Mouse (Mus musculus): ENCODE data around the gene Lrrd1. TPM values are rescaled to one million over a fixed set of nuclear protein-coding genes. Genes with fewer than 3 reads are reported as not detected.
A peak's percentile ranks its signal among the peaks of the same experiment; 100 is the strongest.
"Not testable (repeated sequence)": the region's sequence is repeated elsewhere in the genome, so short reads cannot be mapped to it uniquely, and the experiment has no call there.

Lrrd1 gene
- total RNA-seq (2021), result under 1 TPM; 0.20 to 0.23 TPM

DNA sequence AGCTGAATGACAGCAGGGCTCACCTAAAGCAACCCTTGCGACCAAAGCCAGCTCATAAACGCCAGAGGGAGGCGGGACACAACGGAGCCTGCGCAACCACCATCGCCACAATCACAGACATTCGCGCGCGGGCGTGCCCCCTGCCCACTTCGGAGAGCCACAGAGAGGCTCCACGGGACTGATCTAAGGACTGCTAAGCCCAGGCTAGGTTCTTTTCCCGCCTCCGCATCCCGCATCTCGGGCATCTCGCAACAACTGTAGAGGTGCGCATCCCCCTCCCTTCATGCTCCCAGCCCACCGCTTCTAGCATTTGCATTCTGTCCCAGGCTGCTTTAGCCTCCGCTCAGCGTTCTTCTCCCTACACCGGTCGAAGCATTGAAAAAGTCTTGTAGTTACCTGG, at the start of gene Lrrd1:
Lrrd1 (plus strand) TSS at position 148 of the 400 bp plus-strand sequence.
- peak in 1 of 2 experiments; percentile 17 for DNase-seq (ENCODE audit: extremely low spot score in 1 of 2, low spot score in 1 of 2)

DNA sequence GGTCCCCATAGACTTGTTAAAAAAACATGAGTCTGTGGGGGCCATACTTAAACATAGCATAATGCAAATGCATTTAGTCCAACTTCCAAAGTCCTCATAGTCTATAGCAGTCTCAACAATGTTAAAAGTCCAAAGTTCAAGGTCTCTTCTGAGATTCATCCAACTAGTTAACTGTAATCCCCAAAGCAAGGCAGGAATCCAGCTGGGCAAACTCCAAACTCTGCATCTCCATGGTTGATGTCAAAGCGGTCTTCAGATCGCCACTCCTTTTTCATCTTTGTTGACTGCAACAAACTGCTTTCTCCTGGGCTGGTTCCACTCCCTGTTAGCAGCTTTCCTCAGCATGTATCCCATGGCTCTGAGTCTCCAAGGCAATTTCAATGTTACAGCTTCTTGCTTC, 47.9 kb upstream of the Lrrd1 start:
- DNase-seq (ENCODE audit: extremely low spot score in 1 of 2, low spot score in 1 of 2), result not testable (repeated sequence)

DNA sequence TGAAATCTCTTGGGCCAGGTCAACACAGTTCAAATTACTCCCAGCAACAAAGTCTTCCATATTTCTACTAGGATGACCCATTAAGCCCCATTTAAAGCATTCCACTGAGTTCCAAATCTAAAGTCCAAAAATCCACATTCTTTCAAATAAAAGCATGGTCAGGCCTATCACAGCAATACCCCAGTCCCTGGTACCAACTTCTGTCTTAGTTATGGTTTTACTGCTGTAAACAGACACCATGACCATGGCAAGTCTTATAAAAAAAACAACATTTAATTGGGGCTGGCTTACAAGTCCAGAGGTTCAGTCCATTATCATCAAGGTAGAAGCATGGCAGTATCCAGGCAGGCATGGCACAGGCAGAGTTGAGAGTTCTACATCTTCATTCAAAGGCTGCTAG, 46.3 kb upstream of the Lrrd1 start:
- not testable (repeated sequence) for DNase-seq (ENCODE audit: extremely low spot score in 1 of 2, low spot score in 1 of 2)

DNA sequence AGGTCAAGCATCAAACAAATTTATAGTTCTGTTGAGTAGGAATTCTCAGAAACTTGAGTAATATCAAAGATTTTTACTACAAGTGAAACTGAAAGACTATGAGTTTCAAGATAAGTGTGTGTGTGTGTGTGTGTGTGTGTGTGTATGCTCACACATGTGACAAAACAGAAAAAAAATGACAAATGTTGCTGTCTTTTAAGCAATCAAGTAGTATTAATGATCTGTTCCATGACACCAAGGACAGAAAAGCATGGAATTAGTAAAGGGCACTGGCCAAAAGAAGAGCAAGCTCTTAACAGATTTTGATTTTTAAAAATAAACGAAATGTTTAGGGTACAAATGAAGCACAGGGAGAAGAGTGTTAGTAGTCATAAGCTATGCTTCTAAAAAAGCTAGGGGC, 44.9 kb upstream of the Lrrd1 start:
- DNase-seq (ENCODE audit: extremely low spot score in 1 of 2, low spot score in 1 of 2), result no peak

GRCm38 (mm10) chr5:3800881-3801280, 44.1 kb upstream of the Lrrd1 start:
- no peak for DNase-seq (ENCODE audit: extremely low spot score in 1 of 2, low spot score in 1 of 2)

- no peak for DNase-seq (ENCODE audit: extremely low spot score in 1 of 2, low spot score in 1 of 2)
Observed at GRCm38 (mm10) chr5:3801672-3802432, 43.1 kb upstream of the Lrrd1 start.

- DNase-seq (ENCODE audit: extremely low spot score in 1 of 2, low spot score in 1 of 2), result peak; percentile 85 to 88
Observed at GRCm38 (mm10) chr5:3802433-3803291, 42.3 kb upstream of the Lrrd1 start, which contains the start of the genes Ankib1 and Krit1. Gene Ankib1 (minus strand): TSS chr5:3802925. Gene Krit1 (plus strand): TSS chr5:3803184.

GRCm38 (mm10) chr5:3803292-3804165, 41.4 kb upstream of the Lrrd1 start:
- DNase-seq (ENCODE audit: extremely low spot score in 1 of 2, low spot score in 1 of 2), result no peak

- no peak for DNase-seq (ENCODE audit: extremely low spot score in 1 of 2, low spot score in 1 of 2)
Observed at GRCm38 (mm10) chr5:3808472-3808871, 36.5 kb upstream of the Lrrd1 start.

DNA sequence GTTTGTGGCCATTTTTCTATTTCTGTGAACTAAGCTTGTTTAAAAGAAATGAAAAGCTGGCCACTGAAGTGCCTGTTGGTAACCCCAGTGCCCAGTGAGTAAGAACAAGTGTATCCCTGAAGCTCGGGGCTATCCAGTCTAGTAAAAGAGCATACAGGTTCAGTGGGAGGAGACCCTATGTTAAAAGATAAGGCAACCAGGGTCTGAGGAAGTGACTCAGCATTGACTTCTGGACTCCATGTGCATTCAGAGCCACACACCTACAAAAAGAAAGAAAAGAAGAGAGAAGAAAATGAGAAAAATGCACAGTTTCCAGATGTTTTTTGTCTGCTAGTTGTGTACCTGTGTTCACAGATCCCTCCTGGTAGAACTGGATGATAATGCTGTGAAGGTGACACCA, 10.9 kb upstream of the Lrrd1 start:
- no peak for DNase-seq (ENCODE audit: extremely low spot score in 1 of 2, low spot score in 1 of 2)

DNA sequence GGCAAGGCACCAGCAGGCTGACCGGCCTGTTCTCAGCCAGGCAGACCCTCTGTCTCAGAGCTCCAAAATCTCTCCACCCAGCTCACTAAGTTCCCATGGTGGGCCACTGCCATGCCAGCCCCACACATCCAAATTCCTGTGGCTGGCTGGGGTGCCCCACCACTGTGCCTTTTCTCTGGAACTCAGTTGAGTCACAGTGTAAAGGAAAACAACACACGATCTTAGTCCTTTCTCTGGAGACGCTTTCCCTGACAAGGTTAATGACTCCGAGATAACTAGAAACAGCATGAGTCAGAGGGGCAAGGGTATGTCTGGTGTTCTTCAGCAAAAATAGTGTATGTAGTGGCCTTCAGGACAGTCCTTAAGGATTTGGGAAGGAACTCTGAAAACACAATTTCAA, 25.2 kb downstream of the Lrrd1 start:
- DNase-seq (ENCODE audit: extremely low spot score in 1 of 2, low spot score in 1 of 2), result no peak

DNA sequence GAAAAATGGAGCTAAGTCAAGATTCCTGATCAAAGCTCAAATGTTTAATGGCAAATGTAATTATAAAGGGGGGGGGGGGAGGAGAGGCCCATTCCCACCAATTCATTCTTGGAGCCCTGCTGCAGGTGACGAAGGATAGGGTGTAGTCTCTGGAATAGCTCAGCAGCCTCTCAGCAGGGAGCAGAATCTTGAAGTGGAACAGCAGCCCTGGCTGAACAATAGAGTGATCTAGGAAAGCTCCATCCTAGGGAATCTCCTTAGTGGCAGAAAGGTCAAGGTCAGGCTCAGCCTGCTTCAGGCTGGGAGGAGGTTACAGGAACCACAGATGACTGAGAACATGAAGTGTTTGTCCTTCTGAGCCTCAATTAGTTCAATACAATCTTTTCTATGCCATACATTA, 27.4 kb downstream of the Lrrd1 start:
- DNase-seq (ENCODE audit: extremely low spot score in 1 of 2, low spot score in 1 of 2), result no peak

GRCm38 (mm10) chr5:3873485-3873884, 28.5 kb downstream of the Lrrd1 start:
- DNase-seq (ENCODE audit: extremely low spot score in 1 of 2, low spot score in 1 of 2), result no peak

GRCm38 (mm10) chr5:3886862-3887261, 41.9 kb downstream of the Lrrd1 start:
- DNase-seq (ENCODE audit: extremely low spot score in 1 of 2, low spot score in 1 of 2), result not testable (repeated sequence)

DNA sequence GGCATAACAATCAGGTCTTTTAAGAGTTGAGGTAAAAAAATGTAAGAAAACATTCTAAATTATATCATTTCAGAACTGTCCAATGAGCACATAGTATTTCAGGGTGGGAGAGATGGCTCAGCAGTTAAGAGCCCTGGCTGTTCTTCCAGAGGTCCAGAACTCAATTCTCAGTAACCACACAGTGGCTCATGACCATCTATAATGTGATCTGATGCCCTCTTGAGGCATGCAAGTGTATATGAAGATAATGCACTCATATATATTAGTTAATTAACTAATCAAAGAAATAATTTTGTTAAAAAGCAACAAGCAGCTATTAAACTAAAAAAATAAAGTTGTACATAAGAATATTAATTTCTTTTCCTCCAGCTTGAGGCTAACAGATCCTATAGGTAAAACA, 44.2 kb downstream of the Lrrd1 start:
- DNase-seq (ENCODE audit: extremely low spot score in 1 of 2, low spot score in 1 of 2), result no peak

DNA sequence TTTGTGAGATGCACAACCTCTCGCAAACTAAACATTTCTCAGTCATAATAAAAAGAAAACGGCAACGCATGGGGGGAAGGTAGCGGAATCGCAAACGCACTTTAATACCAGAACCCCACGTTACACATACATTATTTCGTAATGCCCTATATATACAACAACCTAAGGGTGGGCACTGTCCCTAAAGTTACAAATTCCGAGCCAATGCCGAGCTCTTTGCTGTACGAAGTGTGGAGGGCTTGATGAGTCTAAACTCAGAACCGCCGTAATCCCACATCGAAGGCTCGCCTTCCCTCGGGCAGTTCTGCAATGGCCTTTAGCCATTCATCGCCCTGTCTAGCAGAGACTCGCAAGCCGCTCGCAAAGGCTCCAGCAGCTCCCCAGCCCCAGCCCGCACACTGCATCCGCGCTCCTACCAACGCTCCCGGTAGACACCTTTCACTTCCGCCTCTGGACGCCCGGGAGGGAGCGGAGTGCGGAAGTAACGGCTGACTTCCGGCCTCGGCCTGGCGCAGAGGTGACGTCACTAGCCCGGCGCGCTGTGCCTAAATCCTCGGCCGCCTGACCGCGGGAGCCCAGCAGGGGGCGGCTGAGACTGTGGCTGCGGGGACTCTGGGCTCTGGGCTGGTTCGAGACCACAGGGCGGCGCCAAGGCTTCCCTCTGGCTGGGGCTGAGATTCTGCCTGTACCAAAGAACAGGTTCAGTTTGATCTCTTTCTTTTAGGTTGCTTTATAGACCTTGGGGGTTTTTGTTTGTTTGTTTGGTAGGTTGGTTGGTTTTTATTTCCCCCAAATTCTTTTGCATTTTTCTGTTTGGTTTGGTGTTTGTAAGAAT, 48.7 kb downstream of the Lrrd1 start, which contains the start of gene Mterf1a:
Mterf1a (minus strand) TSS at position 475 of the 835 bp plus-strand sequence.
- DNase-seq (ENCODE audit: extremely low spot score in 1 of 2, low spot score in 1 of 2), result peak in 1 of 2 experiments; percentile 7

GRCm38 (mm10) chr5:3894294-3894619, 49.3 kb downstream of the Lrrd1 start:
- DNase-seq (ENCODE audit: extremely low spot score in 1 of 2, low spot score in 1 of 2), result not testable (repeated sequence)

- no peak for DNase-seq (ENCODE audit: extremely low spot score in 1 of 2, low spot score in 1 of 2)
Observed at GRCm38 (mm10) chr5:3905471-3905870, 60.5 kb downstream of the Lrrd1 start.
